Mouse (Mus musculus): ENCODE data around the gene 4921517D22Rik. TPM values are rescaled to one million over a fixed set of nuclear protein-coding genes. Genes with fewer than 3 reads are reported as not detected.

The 4921517D22Rik gene
- polyA plus RNA-seq, 1 experiment, result not detected

DNA sequence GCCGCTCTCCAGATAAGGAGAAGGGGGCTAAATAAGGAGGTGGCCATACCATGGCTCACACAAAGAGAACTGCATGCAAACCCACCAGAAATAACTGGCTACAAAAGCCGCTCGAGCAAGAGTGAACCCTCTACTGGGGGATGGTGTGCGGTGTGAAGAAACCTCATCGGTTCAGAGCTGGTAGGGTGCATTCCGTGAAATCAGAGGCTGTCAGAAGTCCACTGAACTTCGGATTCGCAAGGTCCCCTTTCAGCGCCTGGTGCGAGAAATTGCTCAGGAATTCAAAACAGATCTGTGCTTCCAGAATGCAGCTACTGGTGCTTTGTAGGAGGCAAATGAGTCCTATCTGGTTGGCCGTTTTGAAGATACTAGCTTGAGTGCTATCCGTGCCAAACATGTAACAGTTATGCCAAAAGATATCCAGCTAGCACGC is 5.6 kb downstream of the 4921517D22Rik start:
- Histone ChIP-seq H3K4me3 (no peak overlapping the region), H3K79me2 (ENCODE audit: control insufficient read depth, insufficient read depth) (no peaks in the 10 kb centered on the region), H3ac (ENCODE audit: control insufficient read depth, insufficient read length) (no peak overlapping the region), H3K27me3 (ENCODE audit: control insufficient read depth, insufficient read depth, insufficient read length) (peaks cover 8% of the 10 kb centered on the region), H3K36me3 (ENCODE audit: control insufficient read depth, insufficient read depth) (no peaks in the 10 kb centered on the region), H3K4me2 (ENCODE audit: low read depth) (no peak overlapping the region)
- TF ChIP-seq E2F4 (IDR thresholded peaks at IDR 0.05; ENCODE audit: insufficient read depth) (no peak), USF1 (IDR thresholded peaks at IDR 0.05; ENCODE audit: low read depth) (no peak)

DNA sequence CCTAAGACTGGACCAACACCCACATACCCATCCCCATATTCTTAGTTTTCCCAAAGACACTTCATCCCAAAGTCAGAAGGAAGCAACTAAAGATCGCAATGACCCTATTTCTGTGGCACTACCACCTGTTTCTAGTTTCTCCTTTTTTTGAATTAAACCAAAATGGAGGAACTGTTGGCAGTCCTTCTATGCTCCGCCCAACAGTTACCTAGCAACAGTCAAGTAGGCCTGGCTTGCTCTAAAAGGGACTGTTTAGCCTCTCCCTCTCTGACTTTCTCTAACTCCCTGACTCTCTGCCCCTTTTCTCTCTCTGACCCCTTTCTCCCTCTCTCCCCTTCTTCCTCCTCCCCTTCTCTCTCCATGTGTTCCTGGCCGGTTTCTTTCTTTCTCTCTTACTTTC is 8.7 kb downstream of the 4921517D22Rik start:
- Histone ChIP-seq H3K4me2 (ENCODE audit: low read depth) (no peak overlapping the region), H3ac (ENCODE audit: control insufficient read depth, insufficient read length) (no peak overlapping the region), H3K27me3 (ENCODE audit: control insufficient read depth, insufficient read depth, insufficient read length) (peaks cover 14% of the 10 kb centered on the region), H3K4me3 (no peak overlapping the region), H3K79me2 (ENCODE audit: control insufficient read depth, insufficient read depth) (no peaks in the 10 kb centered on the region), H3K36me3 (ENCODE audit: control insufficient read depth, insufficient read depth) (no peaks in the 10 kb centered on the region)
- no peak for TF ChIP-seq USF1 (IDR thresholded peaks at IDR 0.05; ENCODE audit: low read depth)
- TF ChIP-seq POLR2A (IDR thresholded peaks at IDR 0.05; ENCODE audit: insufficient read length, low read depth), result no peak
- TF ChIP-seq E2F4 (IDR thresholded peaks at IDR 0.05; ENCODE audit: insufficient read depth), result no peak
- no peak for TF ChIP-seq MAX (IDR thresholded peaks at IDR 0.05; ENCODE audit: low read depth)
- no peak for TF ChIP-seq MYOG (IDR thresholded peaks at IDR 0.05; ENCODE audit: control insufficient read depth in 1 of 3, insufficient read depth in 1 of 3, insufficient read length in 2 of 3, low read depth in 2 of 3)
- TF ChIP-seq CEBPB (IDR thresholded peaks at IDR 0.05; ENCODE audit: insufficient read depth, poor library complexity, severe bottlenecking), result no peak
- no peak for TF ChIP-seq MYOD1 (IDR thresholded peaks at IDR 0.05; ENCODE audit: control insufficient read depth in 1 of 3, insufficient read length in 2 of 3, low read depth in 2 of 3)
- TF ChIP-seq REST (IDR thresholded peaks at IDR 0.05; ENCODE audit: insufficient read depth, insufficient read length), result no peak

DNA sequence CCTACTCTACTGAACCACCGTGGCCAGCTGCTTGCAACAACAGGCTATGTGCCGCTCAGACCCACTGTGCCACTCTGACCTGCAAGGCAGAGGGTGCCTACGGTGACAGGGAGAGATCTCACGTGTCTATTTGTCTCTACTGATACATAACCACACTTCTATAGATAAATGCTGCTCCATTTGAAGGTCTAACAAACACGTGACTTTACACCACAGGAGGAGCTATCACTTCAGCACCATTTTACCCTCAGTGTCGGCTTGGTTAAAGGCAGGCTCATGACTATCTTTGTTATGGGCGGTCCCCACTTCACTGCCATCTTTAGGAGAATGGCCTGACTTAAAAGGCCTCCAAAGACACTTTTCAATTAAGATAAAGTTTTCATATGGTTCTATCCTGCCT is 11.3 kb downstream of the 4921517D22Rik start:
- Histone ChIP-seq H3ac (ENCODE audit: control insufficient read depth, insufficient read length) (no peak overlapping the region), H3K79me2 (ENCODE audit: control insufficient read depth, insufficient read depth) (no peaks in the 10 kb centered on the region), H3K36me3 (ENCODE audit: control insufficient read depth, insufficient read depth) (no peaks in the 10 kb centered on the region), H3K27me3 (ENCODE audit: control insufficient read depth, insufficient read depth, insufficient read length) (peaks cover 6% of the 10 kb centered on the region), H3K4me3 (no peak overlapping the region), H3K4me2 (ENCODE audit: low read depth) (no peak overlapping the region)
- TF ChIP-seq SRF (IDR thresholded peaks at IDR 0.05; ENCODE audit: control insufficient read depth, insufficient read length, low read depth) (no peak), MYOG (IDR thresholded peaks at IDR 0.05; ENCODE audit: control insufficient read depth in 1 of 3, insufficient read depth in 1 of 3, insufficient read length in 2 of 3, low read depth in 2 of 3) (no peak), MYOD1 (IDR thresholded peaks at IDR 0.05; ENCODE audit: control insufficient read depth in 1 of 3, insufficient read length in 2 of 3, low read depth in 2 of 3) (no peak), CEBPB (IDR thresholded peaks at IDR 0.05; ENCODE audit: insufficient read depth, poor library complexity, severe bottlenecking) (no peak), POLR2A (IDR thresholded peaks at IDR 0.05; ENCODE audit: insufficient read length, low read depth) (no peak), MAX (IDR thresholded peaks at IDR 0.05; ENCODE audit: low read depth) (no peak), E2F4 (IDR thresholded peaks at IDR 0.05; ENCODE audit: insufficient read depth) (no peak), TCF3 (IDR thresholded peaks at IDR 0.05; ENCODE audit: insufficient read length, low read depth) (no peak)

DNA sequence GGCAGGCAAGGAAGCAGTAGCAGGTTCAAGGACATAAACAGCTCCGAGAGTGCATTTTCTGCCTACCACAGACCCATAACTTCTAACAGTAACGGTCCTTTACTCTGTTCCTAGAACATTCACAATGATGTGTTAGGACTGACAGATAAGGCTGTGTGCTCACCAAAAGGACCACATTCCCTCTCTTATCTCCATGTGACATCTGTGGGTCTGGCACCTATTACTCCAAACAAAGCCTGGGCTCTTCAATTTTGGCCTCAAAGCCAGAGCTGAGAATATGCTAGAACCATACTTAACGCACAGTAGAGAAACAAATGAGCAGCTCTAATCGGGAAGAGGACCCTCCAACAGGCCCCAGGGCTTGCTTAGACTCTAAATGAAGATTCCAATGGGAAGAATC is 14.0 kb downstream of the 4921517D22Rik start:
- peaks cover 6% of the 10 kb centered on the region for H3K27me3 ChIP-seq (ENCODE audit: control insufficient read depth, insufficient read depth, insufficient read length)
- TF ChIP-seq POLR2A (IDR thresholded peaks at IDR 0.05; ENCODE audit: insufficient read length, low read depth), result no peak
- no peak for TF ChIP-seq USF1 (IDR thresholded peaks at IDR 0.05; ENCODE audit: low read depth)
- TF ChIP-seq MYOD1 (IDR thresholded peaks at IDR 0.05; ENCODE audit: control insufficient read depth in 1 of 3, insufficient read length in 2 of 3, low read depth in 2 of 3), result no peak
- TF ChIP-seq E2F4 (IDR thresholded peaks at IDR 0.05; ENCODE audit: insufficient read depth), result no peak
- no peak for TF ChIP-seq TCF12 (IDR thresholded peaks at IDR 0.05; ENCODE audit: insufficient read depth, poor library complexity, severe bottlenecking)
- no peak for TF ChIP-seq MAX (IDR thresholded peaks at IDR 0.05; ENCODE audit: low read depth)
- TF ChIP-seq REST (IDR thresholded peaks at IDR 0.05; ENCODE audit: insufficient read depth, insufficient read length), result no peak
- TF ChIP-seq TCF3 (IDR thresholded peaks at IDR 0.05; ENCODE audit: insufficient read length, low read depth), result no peak
- TF ChIP-seq CEBPB (IDR thresholded peaks at IDR 0.05; ENCODE audit: insufficient read depth, poor library complexity, severe bottlenecking), result no peak
- TF ChIP-seq MYOG (IDR thresholded peaks at IDR 0.05; ENCODE audit: control insufficient read depth in 1 of 3, insufficient read depth in 1 of 3, insufficient read length in 2 of 3, low read depth in 2 of 3), result no peak
- no peak for TF ChIP-seq POLR2AphosphoS2 (IDR thresholded peaks at IDR 0.05; ENCODE audit: insufficient read length, low read depth)
- no peak for TF ChIP-seq SRF (IDR thresholded peaks at IDR 0.05; ENCODE audit: control insufficient read depth, insufficient read length, low read depth)
- H3K36me3 ChIP-seq (ENCODE audit: control insufficient read depth, insufficient read depth), result no peaks in the 10 kb centered on the region
- H3K4me3 ChIP-seq, result no peak overlapping the region
- H3K4me2 ChIP-seq (ENCODE audit: low read depth), result no peak overlapping the region
- H3ac ChIP-seq (ENCODE audit: control insufficient read depth, insufficient read length), result no peak overlapping the region
- no peaks in the 10 kb centered on the region for H3K79me2 ChIP-seq (ENCODE audit: control insufficient read depth, insufficient read depth)

DNA sequence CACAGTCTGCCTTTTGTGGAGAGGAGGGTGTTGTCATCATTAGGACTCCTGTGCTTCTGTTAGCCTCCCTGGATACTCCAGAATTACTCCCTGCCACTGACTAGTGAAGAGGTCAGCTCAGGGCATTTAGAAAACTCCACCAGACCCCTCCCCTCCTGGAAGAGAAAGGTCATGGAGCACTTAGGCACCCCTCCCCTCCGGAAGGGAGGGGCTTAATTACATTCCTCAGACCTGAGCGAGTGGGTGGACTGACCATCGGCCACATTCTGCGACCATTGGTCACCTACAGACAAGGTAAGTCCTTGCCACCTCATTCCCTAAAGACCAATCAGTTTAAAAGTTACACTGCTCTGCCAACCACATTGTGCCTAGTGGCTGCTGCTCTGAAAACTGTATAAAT is 14.6 kb downstream of the 4921517D22Rik start:
- H3ac ChIP-seq (ENCODE audit: control insufficient read depth, insufficient read length), result no peak overlapping the region
- H3K79me2 ChIP-seq (ENCODE audit: control insufficient read depth, insufficient read depth), result no peaks in the 10 kb centered on the region
- no peak overlapping the region for H3K4me2 ChIP-seq (ENCODE audit: low read depth)
- no peaks in the 10 kb centered on the region for H3K36me3 ChIP-seq (ENCODE audit: control insufficient read depth, insufficient read depth)
- H3K27me3 ChIP-seq (ENCODE audit: control insufficient read depth, insufficient read depth, insufficient read length), result peaks cover 6% of the 10 kb centered on the region
- TF ChIP-seq REST (IDR thresholded peaks at IDR 0.05; ENCODE audit: insufficient read depth, insufficient read length), result no peak
- TF ChIP-seq POLR2A (IDR thresholded peaks at IDR 0.05; ENCODE audit: insufficient read length, low read depth), result no peak
- TF ChIP-seq MYOD1 (IDR thresholded peaks at IDR 0.05; ENCODE audit: control insufficient read depth in 1 of 3, insufficient read length in 2 of 3, low read depth in 2 of 3), result no peak
- TF ChIP-seq USF1 (IDR thresholded peaks at IDR 0.05; ENCODE audit: low read depth), result no peak
- no peak for TF ChIP-seq E2F4 (IDR thresholded peaks at IDR 0.05; ENCODE audit: insufficient read depth)
- TF ChIP-seq TCF12 (IDR thresholded peaks at IDR 0.05; ENCODE audit: insufficient read depth, poor library complexity, severe bottlenecking), result no peak
- no peak for TF ChIP-seq SRF (IDR thresholded peaks at IDR 0.05; ENCODE audit: control insufficient read depth, insufficient read length, low read depth)
- TF ChIP-seq MYOG (IDR thresholded peaks at IDR 0.05; ENCODE audit: control insufficient read depth in 1 of 3, insufficient read depth in 1 of 3, insufficient read length in 2 of 3, low read depth in 2 of 3), result no peak
- TF ChIP-seq POLR2AphosphoS2 (IDR thresholded peaks at IDR 0.05; ENCODE audit: insufficient read length, low read depth), result no peak
- no peak overlapping the region for H3K4me3 ChIP-seq

Data from myocyte (in vitro differentiated cells).